Mouse (Mus musculus) pancreas, adult 10 weeks (tissue): ENCODE measurements around the gene T2. TPM values are rescaled to one million over a fixed set of nuclear protein-coding genes. Genes with fewer than 3 reads are reported as not detected.

Experiments used
- polyA plus RNA-seq: library from polyadenylated mRNA; stranded (reverse); fragments of 350-450 nt; fragmentation: Illumina TruSeq; extraction: RNeasy Lipid Tissue Mini Kit (QIAGEN cat#74804); gene quantifications from one replicate; pipeline ENCODE4 v1.2.3, GENCODE M21; 2015; ENCODE audit warnings: low read depth, low replicate concordance; ENCODE audit not compliant: insufficient read depth

The T2 gene
- 1.6 TPM for polyA plus RNA-seq

GRCm38 (mm10) chr17:8355692-8356091, at the start of gene T2:
Gene T2, plus strand, starts transcription at chr17:8355992.

GRCm38 (mm10) chr17:8310838-8311614, 44.8 kb upstream of the T2 start, which contains the start of gene Sft2d1:
Gene Sft2d1, plus strand, starts transcription at chr17:8311102.

GRCm38 (mm10) chr17:8337159-8337558, 18.6 kb upstream of the T2 start, which contains the start of gene Prr18:
Gene Prr18, plus strand, starts transcription at chr17:8337459.

GRCm38 (mm10) chr17:8433978-8434960, 78.5 kb downstream of the T2 start, which contains the start of gene T:
Gene T, plus strand, starts transcription at chr17:8434423.

Other genes with a start within 250 kb of the T2 start
- gene Gm49673, start 208.2 kb upstream of the T2 start, polyA plus RNA-seq, result not detected
- gene Rnaset2a, start 207.9 kb upstream of the T2 start, polyA plus RNA-seq, result 9.3 TPM
- 4.9 TPM for gene Fgfr1op, start 190.5 kb upstream of the T2 start, polyA plus RNA-seq
- gene Ccr6, start 119.9 kb upstream of the T2 start, polyA plus RNA-seq, result not detected
- 28.0 TPM for gene Mpc1, start 73.1 kb upstream of the T2 start, polyA plus RNA-seq
- 15.8 TPM for gene Sft2d1, start 44.9 kb upstream of the T2 start, polyA plus RNA-seq
- not detected for gene Prr18, start 18.5 kb upstream of the T2 start, polyA plus RNA-seq
- gene T, start 78.4 kb downstream of the T2 start, polyA plus RNA-seq, result not detected
- 1.1 TPM for gene Pde10a, start 169.4 kb downstream of the T2 start, polyA plus RNA-seq
- gene Gm17087, start 211.0 kb downstream of the T2 start, polyA plus RNA-seq, result not detected